Mouse (Mus musculus): ENCODE data around the gene Cnnm4.
A peak's percentile ranks its signal among the peaks of the same experiment; 100 is the strongest.
"Not testable (repeated sequence)": the region's sequence is repeated elsewhere in the genome, so short reads cannot be mapped to it uniquely, and the experiment has no call there.

The Cnnm4 gene

GRCm38 (mm10) chr1:36513718-36514117, 42.3 kb downstream of the Cnnm4 start:
- peak; percentile 67 for DNase-seq (ENCODE audit: low spot score)

GRCm38 (mm10) chr1:36518259-36518658, 46.8 kb downstream of the Cnnm4 start:
- DNase-seq (ENCODE audit: low spot score), result no peak

GRCm38 (mm10) chr1:36519626-36520025, 48.2 kb downstream of the Cnnm4 start:
- no peak for DNase-seq (ENCODE audit: low spot score)

- DNase-seq (ENCODE audit: low spot score), result no peak
These were observed 50.8 kb downstream of the Cnnm4 start for GRCm38 (mm10) chr1:36522210-36522609.

- DNase-seq (ENCODE audit: low spot score), result no peak
These were observed 52.1 kb downstream of the Cnnm4 start for GRCm38 (mm10) chr1:36523332-36524013.

GRCm38 (mm10) chr1:36524058-36524457, 52.6 kb downstream of the Cnnm4 start:
- no peak for DNase-seq (ENCODE audit: low spot score)

- DNase-seq (ENCODE audit: low spot score), result no peak
These were observed 54.4 kb downstream of the Cnnm4 start for GRCm38 (mm10) chr1:36525774-36526173.

- DNase-seq (ENCODE audit: low spot score), result no peak
These were observed 55.5 kb downstream of the Cnnm4 start for GRCm38 (mm10) chr1:36526903-36527302.

GRCm38 (mm10) chr1:36528351-36528750, 56.9 kb downstream of the Cnnm4 start:
- DNase-seq (ENCODE audit: low spot score), result peak; percentile 35

- DNase-seq (ENCODE audit: low spot score), result no peak
These were observed 57.9 kb downstream of the Cnnm4 start for GRCm38 (mm10) chr1:36529274-36529673.

- no peak for DNase-seq (ENCODE audit: low spot score)
These were observed 58.5 kb downstream of the Cnnm4 start for GRCm38 (mm10) chr1:36529875-36530274.

- no peak for DNase-seq (ENCODE audit: low spot score)
These were observed 59.1 kb downstream of the Cnnm4 start for GRCm38 (mm10) chr1:36530485-36530884.

GRCm38 (mm10) chr1:36530962-36531361, 59.5 kb downstream of the Cnnm4 start:
- DNase-seq (ENCODE audit: low spot score), result no peak

- DNase-seq (ENCODE audit: low spot score), result no peak
These were observed 60.0 kb downstream of the Cnnm4 start for GRCm38 (mm10) chr1:36531461-36531860.

- DNase-seq (ENCODE audit: low spot score), result no peak
These were observed 62.1 kb downstream of the Cnnm4 start for GRCm38 (mm10) chr1:36533546-36533945.

GRCm38 (mm10) chr1:36534595-36535058, 63.2 kb downstream of the Cnnm4 start:
- DNase-seq (ENCODE audit: low spot score), result no peak

- DNase-seq (ENCODE audit: low spot score), result no peak
These were observed 64.3 kb downstream of the Cnnm4 start for GRCm38 (mm10) chr1:36535477-36536396.

GRCm38 (mm10) chr1:36536397-36536728, 64.9 kb downstream of the Cnnm4 start:
- DNase-seq (ENCODE audit: low spot score), result no peak

GRCm38 (mm10) chr1:36536783-36537182, 65.4 kb downstream of the Cnnm4 start, which contains the start of gene Ankrd23:
Gene Ankrd23, minus strand, starts transcription at chr1:36536883.
- not testable (repeated sequence) for DNase-seq (ENCODE audit: low spot score)

- no peak for DNase-seq (ENCODE audit: low spot score)
These were observed 67.3 kb downstream of the Cnnm4 start for GRCm38 (mm10) chr1:36538727-36539126.

- no peak for DNase-seq (ENCODE audit: low spot score)
These were observed 67.8 kb downstream of the Cnnm4 start, which contains the start of gene Gm42417 for GRCm38 (mm10) chr1:36539186-36539585. Gene Gm42417, minus strand, starts transcription at chr1:36539429.

GRCm38 (mm10) chr1:36540132-36540531, 68.7 kb downstream of the Cnnm4 start:
- no peak for DNase-seq (ENCODE audit: low spot score)

- no peak for DNase-seq (ENCODE audit: low spot score)
These were observed 69.4 kb downstream of the Cnnm4 start for GRCm38 (mm10) chr1:36540807-36541206.

Data from retina, embryonic 14.5 days (tissue).